Mouse (Mus musculus) kidney, adult 2 months (tissue): ENCODE measurements around the gene Pitpnb. TPM values are rescaled to one million over a fixed set of nuclear protein-coding genes. Genes with fewer than 3 reads are reported as not detected.

ENCODE experiments used
- DNase-seq: peaks from one replicate; pipeline ENCODE4 v3.0.0; 2021
- H3K27ac ChIP-seq: fragments of 200-500 bp; 2 replicates; pipeline ENCODE4 v1.5.1; 2012; ENCODE audit warnings: low read depth, low read length, control low read depth, inconsistent platforms; ENCODE audit not compliant: insufficient read depth
- H3K27me3 ChIP-seq: fragments of 200-500 bp; replicated peaks from 2 replicates; pipeline ENCODE4 v1.6.1; 2012; ENCODE audit warnings: mild to moderate bottlenecking, moderate library complexity, low read length, inconsistent platforms; ENCODE audit not compliant: control insufficient read depth, insufficient read depth
- H3K36me3 ChIP-seq: fragments of 200-500 bp; 2 replicates; pipeline ENCODE4 v1.6.1; 2012; ENCODE audit warnings: mild to moderate bottlenecking, moderate library complexity, low read length, inconsistent platforms; ENCODE audit not compliant: control insufficient read depth, insufficient read depth
- H3K4me1 ChIP-seq: fragments of 200-500 bp; 2 replicates; pipeline ENCODE4 v1.6.1; 2011; ENCODE audit warnings: low read length; ENCODE audit not compliant: control insufficient read depth, insufficient read depth
- H3K4me3 ChIP-seq: fragments of 200-500 bp; 2 replicates; pipeline ENCODE4 v1.5.1; 2011; ENCODE audit warnings: mild to moderate bottlenecking, low read depth, low read length, control low read depth; ENCODE audit not compliant: insufficient read depth
- CTCF ChIP-seq: fragments of 200-500 bp; conservative IDR thresholded peaks from 2 replicates; pipeline ENCODE4 v1.5.1; 2011; ENCODE audit warnings: low read depth, mild to moderate bottlenecking, control low read depth, low read length, moderate library complexity, mixed read lengths; ENCODE audit not compliant: insufficient read depth, insufficient read length
- POLR2A ChIP-seq: fragments of 200-500 bp; IDR thresholded peaks from one replicate; pipeline ENCODE4 v1.6.1; 2011; ENCODE audit warnings: low read depth, low read length, control low read depth
- WGBS: fragments of 180-500 bp; shearing (Covaris S2); methylation state at CpG from one replicate; pipeline ENCODE4 v1.1.7; 2018; 5-methylcytosine and 5-hydroxymethylcytosine counted together
- polyA plus RNA-seq: library from polyadenylated mRNA; depleted of rRNA; stranded (reverse); fragments of >200 nt; gene quantifications from 2 replicates; pipeline ENCODE4 v1.2.3, GENCODE M21; 2012

Gene Pitpnb
- polyA plus RNA-seq, 1 experiment, result 54.1 TPM

- Histone ChIP-seq H3K4me1 (no peaks in the 10 kb centered on the region), H3K4me3 (no peak overlapping the region), H3K27ac (no peak overlapping the region), H3K36me3 (no peaks in the 10 kb centered on the region), H3K27me3 (no peaks in the 10 kb centered on the region)
- TF ChIP-seq CTCF, result no peak
- no peak for TF ChIP-seq POLR2A
- DNase-seq, result no peak
- 79% methylated on average over 10 of the region's 10 CpGs for WGBS
Measured at GRCm38 (mm10) chr5:111395771-111396170, 65.2 kb downstream of the Pitpnb start.

- TF ChIP-seq CTCF (no peak), POLR2A (no peak)
- no peak for DNase-seq
- 65% methylated on average over 4 of the region's 4 CpGs for WGBS
Measured at GRCm38 (mm10) chr5:111396199-111396598, 65.6 kb downstream of the Pitpnb start.

GRCm38 (mm10) chr5:111398471-111398870 lies 67.9 kb downstream of the Pitpnb start:
- H3K27ac ChIP-seq, result no peak overlapping the region
- WGBS, result 79% methylated on average over 4 of the region's 4 CpGs
- no peaks in the 10 kb centered on the region for H3K36me3 ChIP-seq
- DNase-seq, result no peak
- H3K4me3 ChIP-seq, result no peak overlapping the region
- no peak for TF ChIP-seq POLR2A
- no peak for TF ChIP-seq CTCF
- no peaks in the 10 kb centered on the region for H3K27me3 ChIP-seq
- no peaks in the 10 kb centered on the region for H3K4me1 ChIP-seq

More at GRCm38 (mm10) chr5:111396199-111396598, 65.6 kb downstream of the Pitpnb start:
- no peaks in the 10 kb centered on the region for H3K36me3 ChIP-seq
- H3K27ac ChIP-seq, result no peak overlapping the region
- H3K4me1 ChIP-seq, result no peaks in the 10 kb centered on the region
- no peaks in the 10 kb centered on the region for H3K27me3 ChIP-seq
- H3K4me3 ChIP-seq, result no peak overlapping the region

- Histone ChIP-seq H3K4me3 (no peak overlapping the region), H3K4me1 (no peaks in the 10 kb centered on the region), H3K27ac (no peak overlapping the region), H3K36me3 (no peaks in the 10 kb centered on the region), H3K27me3 (no peaks in the 10 kb centered on the region)
- WGBS, result 80% methylated on average over 4 of the region's 4 CpGs
- no peak for DNase-seq
- TF ChIP-seq CTCF, result no peak
- no peak for TF ChIP-seq POLR2A
Measured at GRCm38 (mm10) chr5:111399271-111399670, 68.7 kb downstream of the Pitpnb start.

- no peak for TF ChIP-seq CTCF
- TF ChIP-seq POLR2A, result no peak
- Histone ChIP-seq H3K27me3 (no peaks in the 10 kb centered on the region), H3K4me3 (no peak overlapping the region), H3K36me3 (no peaks in the 10 kb centered on the region), H3K4me1 (no peaks in the 10 kb centered on the region), H3K27ac (no peak overlapping the region)
- WGBS, result 81% methylated on average over 19 of the region's 19 CpGs
- no peak for DNase-seq
Measured at GRCm38 (mm10) chr5:111401879-111402650, 71.5 kb downstream of the Pitpnb start.

GRCm38 (mm10) chr5:111402651-111402996 lies 72.1 kb downstream of the Pitpnb start:
- no peaks in the 10 kb centered on the region for H3K4me1 ChIP-seq
- no peaks in the 10 kb centered on the region for H3K36me3 ChIP-seq
- no peak overlapping the region for H3K4me3 ChIP-seq
- H3K27me3 ChIP-seq, result no peaks in the 10 kb centered on the region
- H3K27ac ChIP-seq, result no peak overlapping the region
- 72% methylated on average over 6 of the region's 6 CpGs for WGBS
- no peak for DNase-seq
- TF ChIP-seq POLR2A, result no peak
- no peak for TF ChIP-seq CTCF

GRCm38 (mm10) chr5:111404721-111405120 lies 74.2 kb downstream of the Pitpnb start:
- no peak for DNase-seq
- Histone ChIP-seq H3K4me1 (no peaks in the 10 kb centered on the region), H3K4me3 (no peak overlapping the region), H3K27me3 (no peaks in the 10 kb centered on the region), H3K36me3 (no peaks in the 10 kb centered on the region), H3K27ac (no peak overlapping the region)
- 73% methylated on average over 6 of the region's 6 CpGs for WGBS
- no peak for TF ChIP-seq CTCF
- TF ChIP-seq POLR2A, result no peak
